Mouse (Mus musculus) embryonic facial prominence, embryonic 13.5 days (tissue): ENCODE measurements at regions not wholly inside any gene's neighbourhood (a gene's known extent, or its start where the extent isn't known, plus 50 kb on each side); places are given as distances from the start of the nearest gene placed in this dataset.
A peak's percentile ranks its signal among the peaks of the same experiment; 100 is the strongest.

ENCODE experiments used
- ATAC-seq: fragments of 200-750 bp; cut with Nextera tagmentation; 2 replicates; pipeline ENCODE4 v1.8.0; 2017; ENCODE audit warnings: low read depth; ENCODE audit not compliant: insufficient number of reproducible peaks, insufficient read depth, low FRiP score, low TSS enrichment
- H3K27ac ChIP-seq: fragments of 300-500 bp; sonication (generic); 2 replicates; pipeline ENCODE4 v1.5.1; 2015; ENCODE audit warnings: moderate library complexity, mild to moderate bottlenecking, inconsistent platforms
- H3K27me3 ChIP-seq: fragments of 300-500 bp; sonication (generic); 2 replicates; pipeline ENCODE4 v1.6.1; 2015; ENCODE audit warnings: mild to moderate bottlenecking, inconsistent platforms
- H3K36me3 ChIP-seq: fragments of 300-500 bp; sonication (generic); 2 replicates; pipeline ENCODE4 v1.6.1; 2015; ENCODE audit warnings: mild to moderate bottlenecking, inconsistent platforms
- H3K4me1 ChIP-seq: fragments of 300-500 bp; sonication (generic); 2 replicates; pipeline ENCODE4 v1.6.1; 2015; ENCODE audit warnings: inconsistent platforms
- H3K4me2 ChIP-seq: fragments of 300-500 bp; sonication (generic); 2 replicates; pipeline ENCODE4 v1.6.1; 2015; ENCODE audit warnings: moderate library complexity, mild to moderate bottlenecking, inconsistent platforms
- H3K4me3 ChIP-seq: fragments of 300-500 bp; sonication (generic); 2 replicates; pipeline ENCODE4 v1.5.1; 2015; ENCODE audit warnings: mild to moderate bottlenecking, inconsistent platforms
- H3K9ac ChIP-seq: fragments of 300-500 bp; sonication (generic); 2 replicates; pipeline ENCODE4 v1.6.1; 2015; ENCODE audit warnings: mild to moderate bottlenecking, inconsistent platforms
- H3K9me3 ChIP-seq: fragments of 300-500 bp; sonication (generic); 2 replicates; pipeline ENCODE4 v1.6.1; 2016; ENCODE audit warnings: inconsistent platforms
- WGBS: fragments of 180-500 bp; shearing (Covaris S2); methylation state at CpG from one replicate; pipeline ENCODE4 v1.1.7; 2015; ENCODE audit warnings: mixed read lengths; 5-methylcytosine and 5-hydroxymethylcytosine counted together

GRCm38 (mm10) chr14:123078804-123079203 is 95.0 kb upstream of the Tmtc4 start:
- Histone ChIP-seq H3K27ac (no peak overlapping the region), H3K9me3 (no peaks in the 10 kb centered on the region), H3K4me1 (0 out of 2 replicates have a peak, but pooled peaks cover 5% of the 10 kb centered on the region), H3K4me2 (no peak overlapping the region), H3K4me3 (no peak overlapping the region), H3K36me3 (no peaks in the 10 kb centered on the region), H3K9ac (no peak overlapping the region), H3K27me3 (no peaks in the 10 kb centered on the region)
- no peak for ATAC-seq
- 84% methylated on average over 3 of the region's 3 CpGs for WGBS

GRCm38 (mm10) chr14:123066344-123066743 is 82.5 kb upstream of the Tmtc4 start:
- Histone ChIP-seq H3K4me1 (peaks cover 8% of the 10 kb centered on the region; the same call in 1 of the 2 replicates), H3K4me2 (no peak overlapping the region), H3K4me3 (no peak overlapping the region), H3K27me3 (no peaks in the 10 kb centered on the region), H3K9ac (no peak overlapping the region), H3K36me3 (no peaks in the 10 kb centered on the region), H3K9me3 (no peaks in the 10 kb centered on the region), H3K27ac (no peak overlapping the region)
- whole genome bisulfite sequencing, result 91% methylated on average over 4 of the region's 4 CpGs
- ATAC-seq, result no peak

- H3K9me3 ChIP-seq, result no peaks in the 10 kb centered on the region
- ATAC-seq, result 0 out of 2 replicates have a peak, but pooled peaks have one; percentile 48
- peaks cover 8% of the 10 kb centered on the region; the same call in 1 of the 2 replicates for H3K4me1 ChIP-seq
- H3K27ac ChIP-seq, result no peak overlapping the region
- WGBS, result 39% methylated on average over 8 of the region's 8 CpGs
- H3K4me2 ChIP-seq, result no peak overlapping the region
- H3K9ac ChIP-seq, result no peak overlapping the region
- no peaks in the 10 kb centered on the region for H3K36me3 ChIP-seq
- no peaks in the 10 kb centered on the region for H3K27me3 ChIP-seq
- no peak overlapping the region for H3K4me3 ChIP-seq
Measured at GRCm38 (mm10) chr14:123065566-123065965, 81.7 kb upstream of the Tmtc4 start.

- ATAC-seq, result no peak
Measured at GRCm38 (mm10) chr14:123065136-123065535, 81.3 kb upstream of the Tmtc4 start.

GRCm38 (mm10) chr14:123062908-123063307 is 79.1 kb upstream of the Tmtc4 start:
- no peak overlapping the region for H3K9ac ChIP-seq
- no peak overlapping the region for H3K4me3 ChIP-seq
- H3K9me3 ChIP-seq, result no peaks in the 10 kb centered on the region
- WGBS, result 17% methylated on average over 1 of the region's 1 CpGs
- no peak overlapping the region for H3K4me2 ChIP-seq
- H3K4me1 ChIP-seq, result peaks cover 8% of the 10 kb centered on the region; the same call in 1 of the 2 replicates
- ATAC-seq, result no peak
- no peaks in the 10 kb centered on the region for H3K36me3 ChIP-seq
- H3K27me3 ChIP-seq, result no peaks in the 10 kb centered on the region
- H3K27ac ChIP-seq, result peak overlapping the region; percentile 5; the same call in 1 of the 2 replicates

More at GRCm38 (mm10) chr14:123065136-123065535, 81.3 kb upstream of the Tmtc4 start:
- Histone ChIP-seq H3K4me3 (no peak overlapping the region), H3K9me3 (no peaks in the 10 kb centered on the region), H3K9ac (no peak overlapping the region), H3K36me3 (no peaks in the 10 kb centered on the region), H3K4me2 (no peak overlapping the region), H3K27ac (no peak overlapping the region), H3K4me1 (peaks cover 8% of the 10 kb centered on the region; the same call in 1 of the 2 replicates), H3K27me3 (no peaks in the 10 kb centered on the region)
- 24% methylated on average over 6 of the region's 6 CpGs for WGBS

- Histone ChIP-seq H3K9ac (no peak overlapping the region), H3K27ac (no peak overlapping the region), H3K9me3 (no peaks in the 10 kb centered on the region), H3K27me3 (no peaks in the 10 kb centered on the region), H3K4me1 (no peaks in the 10 kb centered on the region), H3K4me2 (no peak overlapping the region), H3K36me3 (no peaks in the 10 kb centered on the region), H3K4me3 (no peak overlapping the region)
- ATAC-seq, result no peak
- 67% methylated on average over 4 of the region's 4 CpGs for WGBS
Measured at GRCm38 (mm10) chr14:123056976-123057375, 73.1 kb upstream of the Tmtc4 start.

GRCm38 (mm10) chr14:123048451-123048850 is 64.6 kb upstream of the Tmtc4 start:
- no peak for ATAC-seq

GRCm38 (mm10) chr14:123040046-123040445 is 56.2 kb upstream of the Tmtc4 start:
- Histone ChIP-seq H3K27me3 (no peaks in the 10 kb centered on the region), H3K4me2 (no peak overlapping the region), H3K9ac (no peak overlapping the region), H3K4me3 (no peak overlapping the region), H3K9me3 (0 out of 2 replicates have a peak, but pooled peaks cover 3% of the 10 kb centered on the region), H3K4me1 (no peaks in the 10 kb centered on the region), H3K27ac (no peak overlapping the region), H3K36me3 (no peaks in the 10 kb centered on the region)
- ATAC-seq, result no peak

More at GRCm38 (mm10) chr14:123048451-123048850, 64.6 kb upstream of the Tmtc4 start:
- Histone ChIP-seq H3K9ac (no peak overlapping the region), H3K36me3 (no peaks in the 10 kb centered on the region), H3K9me3 (no peaks in the 10 kb centered on the region), H3K4me1 (0 out of 2 replicates have a peak, but pooled peaks cover 3% of the 10 kb centered on the region), H3K4me3 (no peak overlapping the region), H3K27me3 (no peaks in the 10 kb centered on the region), H3K4me2 (no peak overlapping the region), H3K27ac (no peak overlapping the region)

GRCm38 (mm10) chr14:123037444-123037843 is 53.6 kb upstream of the Tmtc4 start:
- no peak for ATAC-seq
- H3K4me1 ChIP-seq, result no peaks in the 10 kb centered on the region
- no peaks in the 10 kb centered on the region for H3K36me3 ChIP-seq
- no peak overlapping the region for H3K4me3 ChIP-seq
- H3K4me2 ChIP-seq, result no peak overlapping the region
- H3K9me3 ChIP-seq, result 0 out of 2 replicates have a peak, but pooled peaks cover 3% of the 10 kb centered on the region
- no peak overlapping the region for H3K9ac ChIP-seq
- H3K27me3 ChIP-seq, result no peaks in the 10 kb centered on the region
- WGBS, result 49% methylated on average over 2 of the region's 2 CpGs
- no peak overlapping the region for H3K27ac ChIP-seq
